Mouse (Mus musculus) layer of hippocampus, postnatal 25 days (tissue): Measurements from ENCODE around the gene Zfp13. TPM values are rescaled to one million over a fixed set of nuclear protein-coding genes. Genes with fewer than 3 reads are reported as not detected.
A peak's percentile ranks its signal among the peaks of the same experiment; 100 is the strongest.
"Not testable (repeated sequence)": the region's sequence is repeated elsewhere in the genome, so short reads cannot be mapped to it uniquely, and the experiment has no call there.

Experiments used
- DNase-seq, 2 experiments: peaks; one replicate each; pipeline ENCODE4 v3.0.0; 2022; ENCODE audit warnings: mixed read lengths in 2 of 2, low spot score in 1 of 2; ENCODE audit errors: extremely low spot score in 1 of 2
- total RNA-seq, 2 experiments: library from RNA; stranded (reverse); gene quantifications; 2 replicates each; pipeline ENCODE4 v1.2.3; 2021

Gene Zfp13
- total RNA-seq, result 10 to 100 TPM; 30.2 to 35.1 TPM

DNA sequence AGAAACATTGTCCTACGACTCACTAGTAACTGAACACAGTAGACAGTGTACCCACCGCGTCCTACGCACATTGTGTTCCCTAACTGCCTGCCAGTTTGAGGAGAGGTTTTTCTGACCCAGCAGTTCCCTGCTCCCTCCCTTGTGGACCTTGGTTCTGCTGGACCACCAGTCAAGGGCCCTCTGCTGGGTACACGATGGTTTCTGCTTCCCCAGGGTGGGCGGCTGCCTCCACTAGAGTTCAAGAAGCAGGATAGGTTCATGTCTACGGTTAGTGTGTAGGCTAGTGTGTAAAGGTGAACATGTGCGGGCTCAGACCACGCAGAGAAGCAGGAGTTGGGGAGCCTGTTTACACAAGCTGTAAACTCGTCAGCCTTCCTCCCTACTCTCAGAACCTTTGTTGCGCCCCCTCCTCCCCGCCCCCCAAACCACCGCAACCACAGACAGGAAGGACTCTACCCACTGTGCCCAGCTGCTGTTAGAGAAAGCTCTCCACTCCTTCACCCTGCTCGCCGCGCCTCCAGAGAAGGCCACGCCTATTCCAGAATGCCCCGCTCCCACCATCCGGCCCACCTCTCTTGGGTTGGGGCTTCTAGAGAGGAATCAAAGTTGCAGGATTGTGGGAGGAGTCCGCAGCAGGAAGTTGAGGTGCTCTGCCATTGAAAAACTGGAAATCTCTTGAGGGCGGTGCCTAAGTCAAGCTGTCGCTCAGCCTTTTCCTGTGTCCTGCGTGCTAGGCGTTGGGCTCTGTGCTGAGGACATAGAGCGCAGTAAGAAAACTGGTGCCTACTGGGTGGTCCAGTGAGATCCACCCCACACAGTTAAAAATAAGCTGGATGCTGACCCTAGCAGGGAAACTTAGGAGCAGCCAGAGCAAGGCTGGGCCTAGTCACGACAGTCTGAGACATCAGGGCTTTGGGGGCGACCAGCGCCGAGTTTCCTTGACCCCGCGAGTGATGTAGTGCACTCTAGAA is at the start of gene Zfp13:
TSS of gene Zfp13 (minus strand) at position 906 of the 971 bp plus-strand sequence.
- DNase-seq, result peak; percentile 48 to 51

DNA sequence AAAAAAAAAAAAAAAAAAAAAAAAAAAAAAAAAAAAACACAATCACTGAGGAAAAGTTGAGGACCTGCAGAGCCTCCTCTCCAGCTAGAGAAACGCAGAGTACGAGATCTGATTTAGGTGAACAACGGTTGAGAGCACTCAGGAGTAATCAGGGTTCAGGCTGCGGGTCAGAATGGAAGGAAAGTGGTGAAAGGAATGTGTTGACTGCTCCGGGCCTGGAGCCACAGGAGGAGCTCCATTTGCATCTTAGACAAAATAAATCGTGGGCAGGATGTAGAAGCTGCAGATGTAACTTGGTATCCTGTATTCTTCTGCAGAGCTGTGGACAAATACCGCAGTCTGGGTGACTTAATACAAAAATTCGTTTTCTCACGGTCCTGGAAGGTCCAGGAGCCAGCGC is 46.6 kb upstream of the Zfp13 start:
- no peak for DNase-seq

DNA sequence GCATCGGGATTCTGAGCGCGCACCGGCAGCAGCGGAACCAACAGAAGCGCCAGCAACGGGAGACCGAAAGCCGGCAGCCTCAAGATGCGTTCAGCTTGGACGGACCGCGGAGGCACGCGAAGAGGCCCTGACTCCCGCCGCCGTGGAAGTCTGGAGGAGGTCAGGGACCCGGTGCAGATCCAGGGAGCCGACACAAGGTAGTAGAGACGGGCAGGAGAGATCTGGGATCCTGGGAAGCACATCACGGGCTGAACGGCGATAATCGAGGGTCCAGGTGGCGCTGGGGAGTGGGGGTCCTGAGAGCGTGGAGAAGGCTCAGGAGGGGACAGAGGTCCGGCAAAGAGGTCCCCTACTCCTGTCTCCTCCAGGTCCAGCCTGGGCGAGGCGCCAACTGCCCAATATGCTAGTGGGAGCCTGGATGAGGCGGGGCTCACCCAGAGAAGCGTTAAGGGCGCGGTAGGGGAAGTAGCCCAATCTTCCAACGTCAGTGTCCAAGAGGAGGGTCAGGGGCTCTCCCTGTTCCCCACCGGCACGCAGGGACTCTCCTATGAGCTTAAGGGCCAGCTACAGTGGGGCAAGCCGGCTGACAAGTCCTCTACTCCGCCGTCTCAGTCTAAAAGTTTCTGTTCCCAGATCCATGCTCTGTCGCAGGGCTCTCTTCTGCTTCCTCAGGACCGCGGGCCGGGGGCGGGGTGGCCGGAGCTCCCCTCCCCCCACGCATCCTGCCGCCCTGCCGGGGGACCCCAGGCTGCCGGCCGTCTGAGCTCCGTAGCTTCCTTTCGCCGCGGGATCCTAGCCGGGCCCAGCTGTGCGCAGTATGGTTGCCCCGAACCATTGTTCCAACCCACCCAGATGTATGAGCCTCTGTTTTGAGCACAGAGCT is 45.6 kb upstream of the Zfp13 start, which contains the start of gene Mmp25:
TSS of gene Mmp25 (minus strand) at position 665 of the 883 bp plus-strand sequence.
- DNase-seq, result no peak

DNA sequence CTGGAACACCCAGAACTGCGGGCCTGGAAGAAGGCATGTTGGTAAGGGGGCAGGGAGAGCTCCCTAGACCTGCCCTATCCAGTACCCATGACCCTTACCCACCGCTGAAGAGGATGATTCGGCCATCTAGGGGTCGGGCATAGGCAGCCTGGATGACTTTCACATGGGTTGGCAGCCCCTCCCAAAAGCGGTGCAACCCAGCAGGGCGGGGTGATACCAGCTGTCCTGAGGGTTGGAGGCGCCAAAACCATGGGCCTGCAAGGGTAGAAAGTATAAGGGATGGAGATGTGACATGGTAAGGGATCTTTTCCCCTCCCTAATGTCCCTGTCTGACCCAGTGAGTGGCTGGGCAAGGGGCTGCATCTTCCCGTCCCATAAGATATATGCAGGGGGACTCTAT is 32.0 kb upstream of the Zfp13 start:
- no peak for DNase-seq

DNA sequence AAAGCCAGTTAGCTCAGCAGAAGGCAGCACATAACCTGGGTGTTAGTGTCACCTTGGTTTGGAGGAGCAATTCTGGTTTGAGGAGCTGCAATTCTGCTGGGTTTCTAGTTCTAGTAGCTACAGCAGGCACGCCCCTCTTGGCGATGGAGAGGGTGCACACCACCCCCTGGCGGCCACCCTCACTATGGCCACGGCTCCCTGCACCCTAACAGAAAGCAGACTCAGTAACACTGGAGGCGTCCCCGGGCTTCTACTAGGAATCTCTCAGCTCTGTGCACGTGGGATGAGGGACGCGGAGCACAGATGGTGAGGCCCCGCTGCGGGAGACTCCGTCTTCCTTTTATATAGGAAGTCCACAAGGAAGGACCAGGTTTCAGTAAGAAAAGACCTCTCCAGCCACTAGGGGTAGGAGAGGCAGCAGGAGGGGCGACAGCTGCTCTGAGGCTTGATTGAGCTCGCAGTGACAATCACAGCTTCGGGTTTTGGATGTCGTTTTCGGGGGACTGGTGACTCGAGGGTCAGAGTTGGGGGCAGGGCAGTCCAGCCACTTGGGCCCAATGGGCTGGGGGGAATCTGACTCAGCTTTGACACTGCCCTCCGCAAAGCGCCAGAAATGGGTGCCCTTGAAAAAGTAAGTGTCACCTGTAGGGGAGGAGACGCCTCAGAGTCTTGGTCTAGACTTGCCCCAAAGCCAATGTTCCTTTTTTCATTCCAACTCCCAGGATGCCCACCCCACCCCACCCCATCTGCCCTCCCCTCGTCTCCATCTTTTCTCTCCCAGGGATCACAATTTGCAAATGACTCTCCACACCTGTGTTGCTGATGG is 31.1 kb upstream of the Zfp13 start:
- peak; percentile 83 to 86 for DNase-seq

DNA sequence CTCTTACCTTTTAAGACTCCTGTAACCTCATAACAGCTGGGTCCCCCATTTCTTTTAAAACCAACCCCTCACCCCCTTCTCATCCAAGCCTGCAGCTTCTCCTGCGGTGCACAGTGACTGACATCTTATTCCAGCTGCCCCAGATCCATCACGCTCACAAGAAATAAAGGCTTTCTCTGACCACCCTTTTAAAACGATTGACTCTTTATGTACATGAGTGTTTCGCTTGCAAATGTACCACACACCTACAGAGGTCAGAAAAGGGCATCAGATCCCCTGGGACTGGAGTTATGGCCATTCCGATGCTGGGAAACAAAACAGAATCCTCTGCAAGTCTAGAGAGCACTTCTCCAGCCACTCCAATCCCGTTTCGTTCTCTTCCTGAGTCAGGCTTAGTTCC is 28.5 kb upstream of the Zfp13 start:
- DNase-seq, result no peak

DNA sequence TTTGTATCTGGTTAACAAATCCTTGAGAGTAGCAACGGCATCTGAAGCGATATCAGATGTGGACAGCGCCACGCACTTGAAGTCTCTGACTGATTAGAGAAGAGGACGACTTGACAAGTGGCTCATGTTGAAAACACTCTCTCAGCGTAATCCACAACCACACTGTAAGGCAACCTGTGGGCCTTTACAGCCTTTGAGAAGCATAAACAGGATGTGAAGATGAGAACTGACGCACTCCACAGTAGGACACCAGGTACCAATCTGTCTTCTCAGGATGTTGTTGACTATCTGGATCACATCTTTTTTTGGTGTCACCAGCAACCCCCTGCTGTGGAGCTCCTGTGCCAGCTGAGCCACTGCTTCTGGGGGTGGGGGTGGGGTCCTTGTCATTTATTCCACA is 21.1 kb upstream of the Zfp13 start:
- DNase-seq, result no peak

DNA sequence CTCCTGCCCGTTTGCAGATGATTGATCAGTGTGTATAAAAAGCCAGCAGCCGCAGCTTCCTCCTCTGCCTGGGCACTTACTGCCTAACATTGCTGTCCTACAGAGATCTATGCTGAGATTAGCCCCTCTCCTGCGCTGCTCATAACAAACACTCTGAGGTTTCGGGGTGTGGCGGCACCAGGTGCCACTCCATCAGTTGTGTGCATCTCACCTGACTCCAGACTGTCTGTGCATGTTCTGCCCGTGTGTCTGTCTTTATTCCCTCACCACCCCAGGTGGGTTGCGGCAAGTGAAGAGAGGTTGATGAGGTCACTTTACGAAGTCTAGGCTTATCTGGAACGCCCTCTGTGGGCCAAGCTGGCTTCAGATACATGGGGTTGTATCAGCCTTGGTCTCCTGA is 17.8 kb upstream of the Zfp13 start:
- DNase-seq, result no peak

DNA sequence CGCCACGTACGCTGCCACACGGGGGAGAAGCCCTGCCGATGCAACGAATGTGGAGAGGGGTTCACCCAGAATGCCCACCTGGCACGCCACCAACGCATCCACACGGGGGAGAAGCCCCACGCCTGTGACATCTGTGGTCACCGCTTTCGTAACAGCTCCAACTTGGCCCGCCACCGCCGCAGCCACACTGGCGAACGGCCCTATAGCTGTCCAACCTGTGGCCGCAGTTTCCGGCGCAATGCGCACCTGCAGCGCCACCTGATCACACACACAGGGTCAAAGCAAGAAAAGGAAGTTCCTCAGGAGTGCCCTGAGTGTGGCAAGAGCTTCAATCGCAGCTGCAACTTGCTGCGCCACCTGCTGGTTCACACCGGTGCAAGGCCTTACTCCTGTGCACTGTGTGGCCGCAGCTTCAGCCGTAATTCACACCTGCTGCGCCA is 11.1 kb upstream of the Zfp13 start:
- DNase-seq, result peak in 1 of 2 experiments; percentile 55

DNA sequence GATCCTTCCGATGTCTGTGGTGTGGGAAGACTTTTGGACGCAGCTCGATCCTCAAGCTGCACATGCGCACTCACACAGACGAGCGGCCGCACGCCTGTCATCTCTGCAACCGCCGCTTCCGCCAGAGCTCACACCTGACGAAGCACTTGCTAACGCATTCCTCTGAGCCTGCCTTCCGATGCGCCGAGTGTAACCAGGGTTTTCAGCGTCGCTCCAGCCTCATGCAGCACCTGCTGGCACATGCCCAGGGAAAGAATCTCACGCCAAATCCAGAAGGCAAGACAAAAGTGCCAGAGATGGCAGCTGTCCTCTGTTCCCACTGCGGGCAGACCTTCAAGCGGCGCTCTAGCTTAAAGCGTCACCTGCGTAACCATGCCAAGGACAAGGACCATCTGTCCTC is 10.3 kb upstream of the Zfp13 start:
- peak in 1 of 2 experiments; percentile 7 for DNase-seq

DNA sequence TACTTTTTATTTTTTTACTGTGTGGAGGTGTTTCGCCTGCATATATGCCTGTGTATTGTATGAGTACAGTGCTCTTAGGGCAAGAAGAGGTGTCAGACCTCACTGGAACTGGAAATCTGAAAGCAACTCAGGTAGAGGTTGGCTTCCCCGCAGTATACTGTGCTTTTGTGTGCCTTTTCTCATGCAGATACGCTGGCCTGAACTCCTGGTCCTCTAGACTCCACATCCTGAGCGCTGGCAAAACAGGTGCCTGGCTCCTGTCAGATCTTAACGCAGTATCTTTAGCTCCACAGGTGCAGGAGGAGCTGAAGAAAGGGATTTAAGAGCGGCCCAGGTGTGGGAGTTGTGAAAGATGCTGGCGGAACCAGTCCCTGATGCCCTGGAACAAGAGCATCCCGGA is 5.9 kb upstream of the Zfp13 start:
- DNase-seq, result no peak

DNA sequence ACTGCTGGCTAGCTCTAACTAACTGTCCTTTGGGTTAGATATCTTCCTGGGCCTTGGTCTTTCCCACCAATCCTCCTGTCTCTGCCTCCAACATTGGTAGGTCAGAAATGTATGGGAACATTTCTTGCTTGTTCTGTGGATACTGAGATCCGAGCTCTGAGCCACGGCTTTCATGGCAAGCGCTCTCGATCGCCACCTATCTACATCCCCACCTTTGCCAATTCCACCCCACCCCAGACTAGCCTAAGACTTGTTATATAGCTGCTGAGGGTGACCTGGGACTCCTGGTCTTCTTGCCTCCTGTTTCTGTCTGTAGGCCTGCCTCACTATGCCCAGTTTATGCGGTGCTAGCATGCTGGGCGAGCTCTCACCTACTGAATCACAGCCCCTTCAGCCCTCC is 5.1 kb upstream of the Zfp13 start:
- DNase-seq, result no peak

DNA sequence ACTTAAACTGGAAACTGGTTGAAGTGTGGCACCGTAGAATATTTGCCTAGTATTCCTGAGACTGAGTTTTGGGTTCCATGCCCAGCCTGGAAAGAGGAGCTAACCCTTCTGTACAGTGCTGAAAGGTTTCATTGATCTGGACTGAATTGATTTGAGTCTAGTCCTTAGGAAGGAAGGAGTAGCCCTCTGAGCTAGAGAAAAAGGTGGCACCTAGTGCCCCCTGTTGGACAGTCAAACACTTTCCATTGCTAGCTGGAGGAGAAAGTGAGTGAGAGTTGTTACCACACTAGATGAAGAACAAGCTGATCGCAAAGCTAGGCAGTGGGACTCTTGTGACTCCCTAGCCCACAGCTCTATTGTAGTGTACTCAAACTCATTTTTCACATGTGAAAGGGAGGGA is 4.3 kb upstream of the Zfp13 start:
- DNase-seq, result peak in 1 of 2 experiments; percentile 16

DNA sequence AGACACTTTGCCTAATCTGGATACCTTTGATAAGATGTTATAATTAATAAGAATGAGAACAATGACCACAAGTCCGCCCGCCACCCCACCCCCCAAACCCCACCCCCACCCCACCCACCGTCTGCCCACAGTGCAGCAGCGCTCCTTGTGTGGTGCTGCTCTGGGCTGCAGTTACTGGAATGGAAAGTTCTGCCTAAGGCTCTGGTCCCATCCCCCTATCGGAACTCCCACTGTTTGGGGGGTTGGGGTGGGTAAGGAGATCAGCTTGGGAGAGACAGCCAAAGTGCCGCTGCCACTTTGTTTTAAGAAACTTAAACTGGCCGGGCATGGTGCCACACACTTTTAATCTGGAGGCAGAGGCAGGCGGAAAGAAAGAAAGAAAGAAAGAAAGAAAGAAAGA is 3.8 kb upstream of the Zfp13 start:
- DNase-seq, result no peak

DNA sequence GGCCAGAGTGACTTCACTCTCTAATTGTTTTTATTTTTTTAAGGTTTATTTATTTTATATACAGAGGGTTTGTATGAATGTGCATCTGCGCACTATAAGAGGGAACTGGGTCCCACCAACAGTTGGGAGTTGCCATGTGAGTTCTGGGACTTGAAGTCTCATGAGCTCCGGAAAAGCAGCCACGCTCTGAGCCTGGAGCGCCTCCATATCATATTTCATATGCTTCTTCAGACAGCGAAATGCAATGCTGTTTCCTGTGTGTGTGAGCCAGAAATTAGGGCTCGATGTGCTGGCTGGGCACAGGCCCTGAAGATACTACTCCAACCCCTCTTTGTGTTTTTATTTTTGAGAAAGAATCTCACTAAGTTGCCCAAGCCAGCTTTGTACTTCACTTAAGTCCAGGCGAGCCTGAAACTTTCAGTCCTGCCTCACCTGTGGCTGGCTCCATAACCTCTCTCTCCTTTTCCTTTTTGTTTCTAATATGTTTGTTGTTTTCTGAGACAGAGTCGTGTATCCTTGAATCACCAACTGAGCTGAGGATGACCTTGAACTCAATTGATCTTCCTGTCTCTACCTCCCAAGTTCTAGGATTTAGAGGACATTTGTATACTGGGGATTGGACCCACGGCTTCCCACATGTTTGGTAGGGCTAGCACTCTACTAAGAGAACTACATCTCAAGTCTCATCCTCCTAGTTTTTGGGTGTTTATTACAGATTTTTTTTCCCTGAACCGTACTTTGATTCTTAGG is 2.7 kb upstream of the Zfp13 start:
- no peak for DNase-seq

DNA sequence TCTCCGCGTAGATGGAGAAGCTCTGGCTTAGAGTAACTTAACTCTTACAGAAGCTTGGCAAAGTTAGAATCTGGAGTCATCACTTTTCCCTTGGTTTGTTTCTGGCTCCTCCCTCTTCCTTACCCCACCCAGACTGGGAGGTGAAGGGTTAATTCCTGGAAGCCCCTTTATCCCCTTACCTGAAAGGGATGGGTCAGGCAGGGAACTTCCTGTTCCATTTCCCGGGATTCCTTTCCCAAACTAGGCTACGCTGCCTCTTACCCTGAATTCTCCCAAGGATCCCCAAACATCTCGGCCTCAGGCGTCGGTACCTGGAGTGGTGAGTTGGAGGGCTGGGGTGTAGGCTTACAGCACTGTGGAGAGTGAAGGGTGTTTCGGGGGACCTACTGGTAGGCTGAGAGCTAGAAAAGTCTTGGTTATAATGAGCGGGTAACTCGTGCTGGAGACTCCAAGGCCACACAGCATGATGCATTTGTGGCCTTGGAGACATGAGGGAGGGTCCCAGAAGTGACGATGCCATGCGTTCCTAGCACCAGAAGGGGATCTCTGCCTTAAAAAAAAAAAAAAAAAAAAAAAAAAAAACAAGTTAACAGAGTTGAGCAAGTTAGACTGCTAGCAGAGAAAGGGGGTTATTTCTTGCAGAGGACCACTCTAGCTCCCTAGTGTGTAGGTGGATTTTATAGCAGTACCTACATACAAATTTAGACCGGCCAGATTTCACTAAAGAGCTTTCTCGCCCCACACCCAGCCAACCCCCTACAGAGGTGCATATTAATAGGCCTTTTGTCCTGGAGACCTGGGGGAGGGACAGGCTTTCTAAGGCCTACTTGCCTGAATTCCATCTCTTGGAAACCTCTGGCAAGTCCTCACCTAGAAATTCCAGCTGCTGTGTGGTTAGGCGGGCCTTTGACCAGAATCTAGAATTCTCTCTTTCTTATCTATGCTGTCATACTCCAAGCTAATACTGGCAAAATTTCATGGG is 1.6 kb upstream of the Zfp13 start, which contains the start of gene Zscan10:
TSS of gene Zscan10 (plus strand) at position 216 of the 982 bp plus-strand sequence.
- no peak for DNase-seq

DNA sequence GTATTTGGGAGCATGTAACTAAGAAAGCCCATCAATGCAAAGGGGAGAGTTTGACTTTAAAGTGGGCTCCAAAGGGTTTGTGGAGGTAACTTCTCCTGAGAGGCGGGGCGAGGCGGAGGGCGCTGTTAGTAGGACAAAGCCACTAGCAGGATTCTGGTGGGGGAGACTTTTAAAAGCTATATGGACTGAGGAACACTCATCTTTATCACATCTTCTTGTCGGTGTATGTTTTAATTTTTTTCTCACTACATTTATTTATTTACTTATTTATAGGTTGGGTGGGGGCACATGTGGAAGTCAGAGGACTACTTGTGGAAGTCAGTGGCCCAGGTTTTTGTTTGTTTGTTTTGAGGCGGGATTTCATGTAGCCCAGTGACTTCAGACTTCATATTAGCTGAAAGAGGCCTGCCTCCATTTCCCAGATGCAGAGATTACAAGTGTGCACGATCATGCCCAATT is 347 bp upstream of the Zfp13 start:
- no peak for DNase-seq

DNA sequence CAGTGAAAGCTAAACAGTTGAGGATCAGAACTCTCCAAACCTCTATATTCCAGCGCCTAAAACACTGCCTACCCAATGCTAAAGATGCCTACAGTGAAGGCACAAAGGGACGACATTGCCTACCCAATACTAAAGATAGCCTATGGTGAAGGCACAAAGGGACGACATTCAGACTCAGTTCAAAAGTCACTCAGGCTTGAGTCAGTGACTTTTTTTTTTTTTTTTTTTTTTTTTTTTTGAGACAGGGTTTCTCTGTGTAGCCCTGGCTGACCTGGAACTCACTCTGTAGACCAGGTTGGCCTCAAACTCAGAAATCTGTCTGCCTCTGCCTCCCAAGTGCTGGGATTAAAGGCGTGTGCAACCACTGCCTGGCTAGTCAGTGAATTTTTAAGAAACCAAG is 4.1 kb downstream of the Zfp13 start:
- not testable (repeated sequence) for DNase-seq
